Mouse (Mus musculus): Measurements from ENCODE around the gene Lsm14a. TPM values are rescaled to one million over a fixed set of nuclear protein-coding genes. Genes with fewer than 3 reads are reported as not detected.

Lsm14a gene
- polyA plus RNA-seq, 2 experiments from 2014 or later = 43.9 to 51.3 TPM

DNA sequence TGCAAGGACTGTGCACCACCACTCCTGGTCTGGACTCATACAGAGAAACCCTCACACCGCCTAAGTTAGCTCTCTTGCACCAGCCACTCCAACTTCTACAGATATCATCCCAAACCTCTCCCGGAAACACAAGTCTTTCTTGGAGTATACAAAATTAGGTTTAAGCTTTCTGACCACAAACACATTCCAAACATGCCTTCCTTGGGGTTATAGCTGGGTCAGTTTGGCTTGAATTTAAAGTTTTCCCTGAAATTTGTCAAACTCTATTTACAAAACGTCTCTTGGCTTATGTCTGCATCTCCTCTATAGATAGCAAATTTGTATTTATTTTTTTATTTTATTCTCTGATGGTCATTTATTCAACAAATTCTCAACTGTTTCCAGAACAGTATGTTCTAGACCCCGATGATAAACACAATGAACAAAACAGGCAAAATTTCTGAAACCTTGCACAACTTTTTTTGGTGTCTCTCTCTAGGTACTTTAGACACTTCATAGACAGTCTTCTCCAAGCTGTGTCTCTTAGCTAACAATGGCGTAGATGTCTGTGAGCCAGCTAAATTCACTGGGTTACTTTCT, 83.8 kb downstream of the Lsm14a start:
- ATAC-seq = no peak

DNA sequence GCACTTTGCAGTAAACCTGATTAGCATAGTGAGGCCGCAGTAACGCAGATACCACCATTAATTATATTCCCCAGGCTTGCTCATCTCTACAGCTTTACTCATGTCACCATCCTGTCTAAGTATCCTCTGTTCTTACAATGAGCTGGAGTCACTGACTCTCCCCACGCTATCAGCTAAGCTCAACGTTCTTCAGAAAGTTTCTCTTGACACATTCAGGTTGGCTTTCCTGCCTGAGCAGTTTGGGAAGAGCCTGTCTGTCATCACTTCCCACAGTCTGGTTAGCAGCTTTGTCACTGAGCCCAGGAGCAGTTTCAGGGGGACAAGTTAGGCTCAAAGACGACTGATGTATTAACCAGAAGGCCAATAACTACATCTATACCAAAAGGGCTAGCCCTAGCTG, 84.5 kb downstream of the Lsm14a start:
- no peak for ATAC-seq

DNA sequence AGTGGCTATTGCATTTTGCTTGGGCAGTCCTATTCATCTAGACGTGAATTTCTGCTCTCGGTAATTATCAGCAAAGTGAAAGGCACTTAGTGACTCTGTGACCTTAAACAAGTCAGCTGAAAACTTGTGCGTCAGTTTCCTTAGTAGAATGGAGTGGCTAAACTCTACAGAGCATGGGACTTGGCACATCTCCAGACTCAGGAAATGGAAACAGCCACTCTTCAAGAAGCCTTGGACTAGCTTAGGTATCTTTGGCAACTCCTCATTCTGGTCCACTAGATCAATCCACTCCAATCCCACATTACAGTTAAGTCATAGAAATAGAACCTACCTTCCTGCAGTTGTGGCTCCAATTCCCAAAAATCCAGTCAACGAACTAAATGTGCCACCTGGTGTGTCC, 87.7 kb downstream of the Lsm14a start:
- no peak for ATAC-seq

DNA sequence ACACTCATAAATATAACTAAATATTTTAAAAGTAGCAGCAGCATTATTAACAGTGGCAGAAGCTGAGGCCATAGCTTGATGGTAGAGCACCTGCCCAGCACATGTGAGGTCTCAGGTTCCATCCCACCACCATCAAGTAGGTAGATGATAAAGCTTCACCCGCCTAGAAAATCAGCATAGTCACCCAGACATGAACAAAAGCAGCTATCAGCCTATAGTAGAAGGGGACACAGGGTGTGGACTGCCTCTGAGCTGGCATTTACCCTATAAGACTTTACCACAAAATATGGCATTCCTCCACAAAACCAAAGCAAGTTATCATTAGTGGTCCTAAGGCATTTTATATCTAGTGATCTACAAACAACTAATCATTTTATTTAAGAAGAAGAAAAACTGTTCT, 90.5 kb downstream of the Lsm14a start:
- no peak for ATAC-seq

DNA sequence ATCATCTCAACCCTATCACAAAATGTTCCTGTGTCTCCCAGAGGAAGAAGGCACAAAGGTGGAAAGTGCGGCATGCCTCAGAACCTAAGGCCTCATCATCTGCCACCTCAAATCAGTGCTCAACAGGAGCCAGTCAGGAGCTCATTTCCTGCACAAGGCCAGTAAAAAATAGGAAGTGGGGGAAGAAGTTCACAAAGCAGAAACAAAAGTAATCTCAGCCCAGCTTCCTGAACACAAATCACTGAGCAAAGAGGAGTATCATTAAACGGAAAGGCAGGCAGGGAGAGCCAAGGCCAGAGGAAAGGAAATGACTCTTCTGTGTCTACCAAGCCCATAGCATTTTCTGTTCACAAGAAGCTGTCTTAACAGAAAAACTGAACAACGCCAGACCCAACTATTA, 91.2 kb downstream of the Lsm14a start:
- no peak for ATAC-seq

DNA sequence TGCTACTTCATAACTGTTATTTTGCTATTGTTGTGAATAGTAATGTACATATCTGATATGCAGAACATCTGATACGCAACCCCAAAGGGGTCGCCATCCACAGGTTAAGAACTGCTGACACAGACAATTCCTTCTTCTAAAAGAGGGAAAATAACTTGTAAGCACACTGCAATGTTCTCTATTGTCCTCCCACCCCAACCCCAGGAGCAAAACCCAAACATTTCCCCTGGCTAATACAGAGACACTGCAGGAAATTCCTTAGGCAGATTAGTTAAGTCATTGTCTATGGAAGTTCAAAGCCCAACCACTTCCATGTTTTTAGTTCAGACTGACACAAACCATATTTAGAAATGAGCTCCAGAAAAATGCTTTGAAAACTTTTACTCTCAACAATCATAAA, 94.3 kb downstream of the Lsm14a start:
- ATAC-seq = no peak

DNA sequence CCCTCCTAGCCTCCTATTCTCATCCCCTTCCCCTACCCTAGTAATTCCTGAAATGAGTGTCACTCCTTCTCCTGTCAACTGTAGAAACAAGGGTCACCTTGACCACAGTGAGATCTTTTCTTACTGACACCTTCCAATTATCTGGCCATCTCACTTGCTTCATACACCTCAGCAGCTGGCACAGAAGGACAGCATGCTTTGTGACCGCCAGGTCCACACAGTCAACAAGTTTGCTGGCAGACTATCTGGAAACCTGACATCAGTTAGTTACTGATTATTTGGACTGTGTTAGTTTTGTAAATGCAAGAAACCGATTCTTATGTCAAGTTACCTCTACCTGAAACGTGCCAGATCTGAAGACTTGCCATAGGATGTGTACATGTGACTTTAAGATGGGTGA, 97.0 kb downstream of the Lsm14a start:
- no peak for ATAC-seq

Other genes with a start within 250 kb of the Lsm14a start
- gene Uba2, start 223.7 kb downstream of the Lsm14a start, polyA plus RNA-seq (2017; shearing (Covaris generic)) = 10 to 100 TPM; 93.3 to 94.9 TPM
- 10 to 100 TPM; 23.4 to 35.1 TPM for gene Pdcd2l, start 196.7 kb downstream of the Lsm14a start, polyA plus RNA-seq (2017; shearing (Covaris generic))
- gene Gpi1, start 163.0 kb downstream of the Lsm14a start, polyA plus RNA-seq (2017; shearing (Covaris generic)) = 100 to 1,000 TPM; 354 to 384 TPM
- not detected for gene Gm6096, start 142.3 kb downstream of the Lsm14a start, polyA plus RNA-seq (2017; shearing (Covaris generic))
- gene 4931406P16Rik, start 79.8 kb downstream of the Lsm14a start, polyA plus RNA-seq (2017; shearing (Covaris generic)) = 10 to 100 TPM; 23.5 to 24.1 TPM